Mouse (Mus musculus) layer of hippocampus, postnatal 25 days (tissue): ENCODE results near the gene Msx1. TPM values are rescaled to one million over a fixed set of nuclear protein-coding genes. Genes with fewer than 3 reads are reported as not detected.
"Not testable (repeated sequence)": the region's sequence is repeated elsewhere in the genome, so short reads cannot be mapped to it uniquely, and the experiment has no call there.

Experiments used
- DNase-seq, 2 experiments: peaks; one replicate each; pipeline ENCODE4 v3.0.0; 2022; ENCODE audit warnings: mixed read lengths in 2 of 2, low spot score in 1 of 2; ENCODE audit errors: extremely low spot score in 1 of 2
- total RNA-seq, 2 experiments: library from RNA; stranded (reverse); gene quantifications; 2 replicates each; pipeline ENCODE4 v1.2.3; 2021

Msx1 gene
- 1 to 10 TPM; 5.3 to 5.9 TPM for total RNA-seq

DNA sequence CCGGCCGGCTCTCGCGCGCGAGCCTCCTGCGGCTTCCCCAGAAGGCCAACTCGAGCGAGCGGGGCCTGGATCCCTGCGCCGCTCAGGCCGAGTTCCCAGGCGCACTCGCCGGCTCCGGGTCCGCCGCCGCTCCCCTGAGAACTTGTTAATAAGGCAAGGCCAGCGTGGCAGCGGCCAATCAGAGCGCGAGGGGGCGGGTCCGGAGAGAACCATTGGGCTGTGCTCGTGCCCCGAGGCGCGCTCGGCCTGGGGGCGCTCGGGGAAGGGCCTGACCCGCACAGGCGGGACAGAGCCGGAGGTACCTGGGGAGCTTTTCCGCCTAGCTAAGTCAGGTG is at the start of gene Msx1:
Msx1 (minus strand) TSS at position 123 of the 335 bp plus-strand sequence.
- peak in 1 of 2 experiments; percentile 62 for DNase-seq

DNA sequence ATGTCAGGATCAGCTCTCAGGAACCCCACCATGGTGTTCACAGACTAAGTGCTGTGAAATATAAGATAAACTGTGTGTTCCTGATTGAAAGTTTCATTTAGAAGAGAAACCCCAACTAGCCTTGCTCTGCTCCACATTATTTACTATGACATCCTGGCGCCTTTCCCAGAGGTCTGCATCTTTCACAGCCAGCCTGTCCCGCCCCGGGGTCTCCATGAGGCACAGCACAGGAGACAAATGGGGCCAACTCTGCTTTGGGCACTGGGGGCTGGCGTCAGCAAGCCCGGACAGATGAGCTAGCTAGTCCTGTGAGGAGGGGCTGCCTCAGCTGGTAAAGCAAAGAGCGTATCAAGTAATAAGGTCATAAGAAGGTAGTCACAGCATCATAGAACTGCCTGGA is 41.1 kb upstream of the Msx1 start:
- DNase-seq = no peak

DNA sequence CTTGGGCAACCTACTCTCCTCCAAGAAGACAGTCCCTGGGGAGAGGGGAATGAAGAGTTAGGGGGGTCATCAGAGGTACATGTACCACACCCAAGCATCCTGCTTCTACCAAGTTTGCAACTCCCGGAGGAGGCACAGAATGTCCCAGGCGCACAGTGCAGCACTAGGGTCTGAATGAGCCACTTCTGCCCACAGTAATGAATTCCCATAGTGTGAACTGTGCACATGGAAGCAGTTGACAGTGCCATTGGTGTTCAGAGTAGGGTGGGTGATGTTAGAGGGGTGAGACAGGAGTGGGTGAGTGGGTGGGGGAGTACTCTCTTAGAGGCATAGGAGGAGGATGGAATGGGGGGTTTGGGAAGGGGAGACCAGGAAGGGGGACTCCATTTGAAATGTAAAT is 39.9 kb upstream of the Msx1 start:
- no peak for DNase-seq

DNA sequence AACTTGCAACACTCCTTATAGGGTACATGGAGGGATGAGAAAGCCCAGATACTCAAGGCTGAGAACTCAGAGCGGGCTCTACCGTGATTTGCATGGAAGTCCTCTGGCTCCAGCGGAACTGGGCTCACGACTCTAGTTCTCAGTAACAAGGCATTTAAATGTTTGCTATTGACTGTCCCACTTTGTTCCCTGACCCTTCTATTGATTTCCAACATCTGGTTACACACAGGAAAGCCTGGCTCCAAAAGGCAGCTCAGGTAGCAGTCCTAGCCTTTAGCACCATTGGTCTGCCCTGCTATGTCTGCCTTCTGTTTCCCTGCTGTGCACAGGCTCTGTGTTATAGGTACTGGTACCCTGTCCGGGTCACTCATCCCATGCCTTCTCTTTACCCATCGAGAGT is 36.5 kb upstream of the Msx1 start:
- no peak for DNase-seq

DNA sequence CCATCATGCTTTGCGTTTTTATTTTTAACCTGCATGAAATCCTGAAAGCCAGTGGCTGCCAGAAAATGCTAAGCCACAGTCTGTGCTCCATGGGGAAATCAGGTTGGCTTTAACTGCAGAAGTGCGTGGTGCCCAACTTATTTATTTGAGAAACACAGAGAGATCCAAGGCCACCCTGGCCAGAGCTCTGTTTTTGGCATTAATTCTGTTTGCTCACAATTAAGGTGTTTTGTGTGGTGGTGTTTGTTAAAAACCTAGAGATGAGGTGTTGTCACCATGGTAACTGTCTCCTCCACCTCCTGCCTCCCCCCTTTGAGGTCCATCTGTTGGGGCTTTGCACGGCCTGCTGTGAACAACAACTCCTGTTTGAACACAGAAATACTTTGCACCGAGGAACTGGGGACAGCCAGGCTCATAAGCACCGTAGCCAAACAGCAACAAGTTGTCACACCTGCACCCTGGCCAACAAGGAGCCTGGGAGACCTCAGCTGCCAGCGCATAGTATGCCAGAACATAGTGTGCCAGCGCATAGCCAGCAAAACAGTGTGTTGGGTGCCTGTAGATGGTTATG is 35.9 kb upstream of the Msx1 start:
- DNase-seq = peak; percentile 33 to 43

DNA sequence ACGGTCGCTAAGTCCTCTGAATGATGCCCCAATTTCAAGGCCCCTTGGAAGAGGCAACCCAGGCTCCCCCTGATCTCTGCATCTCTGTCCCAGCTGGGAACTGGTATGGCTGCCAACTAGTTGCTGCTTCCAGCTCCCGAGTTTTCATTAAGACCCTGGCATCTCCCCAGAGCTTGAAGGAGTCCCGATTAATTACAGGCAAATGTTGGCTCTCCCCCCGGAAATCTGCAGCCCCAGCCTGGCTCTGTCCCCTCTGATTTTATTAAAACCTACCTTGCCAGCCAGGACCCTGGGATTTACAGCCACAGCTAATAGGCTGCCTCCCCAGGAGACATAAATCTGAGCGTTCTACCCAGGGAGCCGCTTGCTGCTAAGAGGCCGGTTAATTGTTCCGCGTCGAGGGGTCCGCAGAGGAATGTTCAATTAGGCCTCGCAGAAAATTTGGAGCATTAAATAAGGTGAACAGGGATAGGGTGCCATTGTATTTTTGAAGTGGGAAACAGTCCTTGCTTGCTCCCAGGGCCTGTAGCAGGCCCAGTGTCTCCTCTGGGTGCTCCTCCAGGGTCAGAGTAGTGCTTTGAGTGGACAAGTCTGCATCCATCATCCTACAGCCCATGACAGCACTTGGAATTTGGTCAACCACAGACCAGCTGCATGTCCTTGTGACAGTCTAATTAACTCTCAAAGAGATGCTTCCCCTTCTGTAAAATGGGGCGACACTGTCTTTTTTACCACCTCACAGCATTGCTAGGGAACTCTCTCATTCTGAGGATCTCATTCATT is 33.6 kb upstream of the Msx1 start:
- peak in 1 of 2 experiments; percentile 22 for DNase-seq

DNA sequence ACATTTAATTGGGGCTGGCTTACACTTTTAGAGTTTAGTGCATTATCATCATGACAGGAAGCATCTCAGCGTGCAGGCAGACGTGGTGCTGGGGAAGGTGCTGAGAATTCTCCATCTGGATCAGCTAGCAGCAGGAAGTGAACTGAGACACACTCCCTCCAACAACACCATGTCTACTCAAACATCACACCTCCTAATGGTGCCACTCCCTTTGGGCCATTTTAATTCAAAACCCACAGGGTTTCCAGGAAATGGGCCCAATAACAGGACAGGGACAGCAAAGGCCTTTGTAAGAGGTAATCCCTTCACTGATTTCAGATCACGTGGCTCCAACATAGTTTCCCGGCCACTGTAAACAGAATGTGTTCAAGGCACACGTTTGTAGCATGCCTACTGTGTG is 31.7 kb upstream of the Msx1 start:
- no peak for DNase-seq

DNA sequence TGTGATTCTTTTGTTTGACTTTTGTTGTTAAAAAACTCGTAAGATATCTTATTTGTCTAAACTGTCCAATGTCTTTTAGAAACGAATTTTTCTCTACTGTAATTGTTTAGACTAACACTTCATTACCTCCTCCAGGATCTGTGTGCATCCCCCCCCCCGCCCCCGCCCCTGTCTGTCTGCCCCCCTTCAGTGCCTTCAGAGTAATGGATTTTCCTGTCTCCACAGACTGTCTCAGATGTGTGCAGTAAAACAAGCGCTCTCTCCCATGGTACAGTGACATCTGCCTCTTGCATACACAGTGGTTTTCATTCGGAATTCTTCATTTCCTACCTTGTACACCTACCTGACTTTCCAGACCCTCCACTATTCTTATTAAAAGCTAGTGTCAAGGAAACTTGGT is 29.9 kb upstream of the Msx1 start:
- no peak for DNase-seq

DNA sequence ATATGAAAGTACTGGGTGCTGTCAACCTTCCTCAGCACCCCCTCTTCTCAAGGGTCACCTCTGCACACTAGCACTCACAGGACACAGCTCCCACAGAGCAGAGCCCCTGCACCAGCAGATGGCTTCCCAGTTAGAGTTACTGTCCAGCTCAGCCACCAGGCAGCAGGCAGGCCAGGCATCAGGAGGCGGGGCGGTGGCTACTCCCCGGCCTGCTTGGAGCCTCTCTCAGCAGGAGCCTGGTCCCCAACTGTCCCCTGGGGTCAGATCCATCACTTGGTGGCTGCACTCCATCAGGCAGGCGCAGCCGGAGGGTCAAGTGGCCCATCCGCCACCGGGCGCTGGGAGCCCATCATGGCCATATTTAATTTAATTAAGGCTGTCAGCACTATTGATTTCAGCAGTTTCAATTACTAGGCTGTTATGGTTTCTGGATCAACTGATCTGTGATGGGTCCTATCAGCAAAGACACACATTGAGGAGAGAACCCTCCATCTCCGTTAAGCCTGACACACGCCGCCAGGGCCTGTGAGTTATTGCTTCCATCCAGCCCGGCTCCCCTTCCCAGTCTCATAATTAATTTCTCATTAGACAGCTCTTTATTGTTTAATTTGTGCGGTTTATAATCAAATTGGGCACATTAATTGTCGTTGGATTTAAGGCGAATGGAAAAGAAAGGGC is 27.1 kb upstream of the Msx1 start:
- no peak for DNase-seq

DNA sequence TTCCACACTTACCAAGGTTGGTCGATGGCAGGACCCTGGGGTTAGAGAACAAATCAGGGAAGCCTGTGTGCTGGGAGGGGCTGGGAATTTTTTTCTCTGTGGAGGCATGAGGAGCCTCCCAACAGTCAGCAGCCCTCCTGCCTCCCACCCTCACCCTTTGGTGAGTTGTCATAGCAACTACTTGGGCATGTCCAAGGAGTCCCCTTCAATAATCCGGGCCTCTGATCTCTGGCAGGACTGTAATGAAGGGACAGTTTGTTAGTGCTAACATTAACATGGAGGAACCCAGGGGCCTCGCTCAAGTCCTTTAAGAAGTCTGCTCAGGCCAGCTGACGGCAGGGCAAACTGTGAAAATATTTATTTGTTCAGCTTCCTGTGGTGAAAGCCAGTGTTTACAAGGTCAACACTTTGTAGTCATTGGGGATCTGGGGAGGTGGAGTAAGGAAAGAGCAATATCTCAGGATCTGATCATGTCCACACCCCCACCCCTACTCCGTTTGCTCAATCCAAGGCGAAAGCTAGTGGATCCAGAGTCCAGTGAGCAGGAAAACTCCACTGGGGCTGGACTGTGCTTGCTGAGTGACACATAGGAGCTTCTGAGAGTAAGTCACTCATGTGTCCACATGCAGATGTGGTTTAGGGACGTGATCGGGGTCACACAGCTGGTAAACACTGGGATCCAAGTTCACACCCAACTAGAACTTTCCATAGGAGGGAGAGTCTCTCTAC is 24.8 kb upstream of the Msx1 start:
- DNase-seq = no peak

DNA sequence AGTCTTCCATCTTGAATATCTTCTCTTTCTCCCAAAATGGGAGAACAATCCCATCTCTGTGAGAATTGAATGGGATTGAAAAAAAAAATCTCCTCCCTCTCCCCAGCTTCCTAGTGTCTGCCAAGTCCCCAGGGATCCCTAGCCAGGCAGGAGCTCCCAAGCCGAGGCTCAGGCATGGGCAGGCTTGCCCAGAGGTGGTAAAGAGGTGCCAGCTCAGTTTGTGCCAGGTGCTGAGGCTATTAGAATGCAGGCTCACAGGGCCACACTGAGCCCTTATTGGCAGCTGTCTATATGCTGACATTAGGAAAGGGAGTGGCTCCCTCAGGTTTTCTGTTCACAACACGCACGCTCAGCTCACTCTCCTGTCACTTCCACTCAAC is 11.9 kb upstream of the Msx1 start:
- no peak for DNase-seq

DNA sequence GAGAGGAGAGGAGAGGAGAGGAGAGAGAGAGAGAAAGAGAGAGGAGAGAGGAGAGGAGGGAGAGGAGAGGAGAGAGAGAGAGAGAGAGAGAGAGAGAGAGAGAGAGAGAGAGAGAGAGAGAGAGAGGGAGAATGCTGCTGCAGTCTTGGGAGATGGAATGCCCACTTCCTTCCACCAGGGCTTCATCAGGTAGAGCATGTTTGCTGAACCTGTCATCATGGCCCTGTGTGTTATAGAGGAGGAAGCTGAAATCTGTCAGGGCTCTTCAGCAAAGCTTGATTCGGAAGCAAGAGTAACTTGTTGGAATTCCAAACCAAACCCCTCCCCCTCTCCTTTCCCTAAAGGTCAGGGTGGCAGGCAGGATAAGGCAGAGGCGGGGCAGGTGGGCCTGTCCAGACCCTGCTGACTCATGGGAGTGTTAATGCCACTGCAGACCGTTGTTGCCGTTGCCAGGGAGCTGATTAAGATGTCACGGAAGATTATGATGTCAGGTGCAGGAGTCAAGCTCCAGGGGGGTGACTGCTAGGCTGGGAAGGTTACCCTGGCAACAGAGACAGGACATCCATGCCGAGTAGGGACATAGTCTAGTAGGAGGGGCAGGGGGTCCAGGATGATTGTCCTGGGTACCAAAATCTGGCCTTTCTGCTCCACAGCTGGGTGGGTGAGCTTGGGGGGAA is 11.3 kb upstream of the Msx1 start:
- DNase-seq = no peak

DNA sequence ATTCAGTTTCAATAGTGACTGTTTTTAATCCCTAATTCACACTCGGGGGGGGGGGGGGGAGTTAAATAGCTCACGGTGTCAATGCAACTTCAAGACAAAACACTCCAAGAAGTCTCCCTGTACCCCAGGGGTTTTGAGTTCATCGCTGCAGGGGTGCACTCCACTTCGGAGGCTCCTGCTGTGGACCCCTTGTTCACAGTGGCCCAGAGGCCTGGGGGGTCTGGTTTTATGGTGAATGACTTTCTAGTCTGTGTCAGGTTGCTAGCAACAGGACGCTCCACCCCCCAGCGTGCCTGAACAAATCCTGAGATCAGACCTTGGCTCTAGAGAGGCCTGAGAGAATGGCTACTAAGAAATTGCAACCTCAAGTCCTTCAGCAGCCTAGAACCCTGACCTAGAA is 8.4 kb upstream of the Msx1 start:
- no peak for DNase-seq

DNA sequence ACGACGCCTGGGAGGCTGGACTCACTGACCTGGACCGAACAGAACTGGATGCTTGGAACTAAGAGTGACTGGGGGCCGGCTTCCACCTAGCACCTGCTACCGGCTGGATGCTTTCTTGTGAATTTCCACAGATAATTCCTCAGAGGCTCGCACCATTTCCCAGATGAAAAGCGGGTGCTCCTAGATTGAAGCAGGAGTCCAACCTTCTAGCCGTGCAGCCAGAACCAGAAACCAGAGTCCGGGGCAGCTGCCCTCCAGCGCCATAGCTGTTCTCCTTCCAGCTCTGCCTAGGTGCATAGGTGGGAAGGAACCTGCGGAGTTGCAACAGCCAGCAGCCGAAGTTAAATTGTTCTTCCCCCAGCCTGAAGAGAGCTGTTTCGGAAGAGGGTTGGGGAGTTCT is 7.6 kb upstream of the Msx1 start:
- no peak for DNase-seq

DNA sequence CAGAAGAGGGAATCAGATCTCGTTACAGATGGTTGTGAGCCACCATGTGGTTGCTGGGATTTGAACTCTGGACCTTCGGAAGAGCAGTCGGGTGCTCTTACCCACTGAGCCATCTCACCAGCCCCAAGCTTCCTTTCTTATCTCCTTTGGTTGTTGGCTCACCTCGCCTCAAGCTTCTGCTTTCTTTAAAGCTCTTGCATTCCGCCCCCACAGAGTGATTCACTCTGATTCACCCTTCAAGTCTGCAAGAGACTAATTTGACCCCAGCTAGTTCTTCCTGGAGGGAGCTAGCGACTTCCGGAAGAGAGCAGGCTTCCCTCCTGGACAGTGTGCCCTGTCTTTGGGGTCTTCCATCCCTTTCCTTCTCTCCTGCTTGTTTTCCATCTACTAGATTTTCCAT is 6.1 kb upstream of the Msx1 start:
- not testable (repeated sequence) for DNase-seq

DNA sequence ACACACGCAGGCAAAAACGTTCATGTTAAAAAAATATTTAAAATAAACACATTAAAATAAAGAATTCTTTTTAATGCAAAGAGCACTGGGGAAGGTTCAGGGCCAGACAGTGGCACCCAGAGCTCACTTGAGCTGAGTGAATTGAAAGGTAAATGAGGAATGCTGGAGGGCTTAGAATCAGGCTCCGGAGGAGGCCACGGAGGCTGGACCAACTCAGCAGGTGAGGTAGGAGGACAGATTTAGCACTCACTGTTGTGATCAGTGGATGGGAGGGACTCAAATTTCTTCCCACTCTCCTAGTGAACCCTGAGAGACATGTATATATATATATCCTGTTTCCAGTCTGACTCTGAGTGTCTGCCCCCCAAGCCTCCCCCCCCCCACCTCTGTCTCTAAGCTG is 5.5 kb upstream of the Msx1 start:
- DNase-seq = no peak

DNA sequence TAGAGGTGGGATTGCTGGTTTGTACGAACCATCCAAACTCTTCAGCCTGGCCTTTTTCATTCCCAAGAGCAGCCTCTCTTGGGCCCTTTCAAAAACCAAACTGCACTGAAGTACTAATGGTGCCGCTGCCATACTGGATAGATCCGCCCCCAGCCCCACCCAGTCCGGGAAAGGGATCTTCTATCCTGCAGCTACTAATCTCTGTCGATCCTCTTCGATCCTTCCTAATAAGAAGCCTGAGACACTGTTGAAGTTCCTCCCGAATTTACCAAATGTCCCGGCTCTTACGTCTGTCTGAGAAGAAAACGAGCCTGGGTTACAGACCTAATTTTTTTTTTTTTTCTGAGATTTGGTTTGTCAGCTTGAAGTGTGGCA is 4.9 kb upstream of the Msx1 start:
- no peak for DNase-seq

DNA sequence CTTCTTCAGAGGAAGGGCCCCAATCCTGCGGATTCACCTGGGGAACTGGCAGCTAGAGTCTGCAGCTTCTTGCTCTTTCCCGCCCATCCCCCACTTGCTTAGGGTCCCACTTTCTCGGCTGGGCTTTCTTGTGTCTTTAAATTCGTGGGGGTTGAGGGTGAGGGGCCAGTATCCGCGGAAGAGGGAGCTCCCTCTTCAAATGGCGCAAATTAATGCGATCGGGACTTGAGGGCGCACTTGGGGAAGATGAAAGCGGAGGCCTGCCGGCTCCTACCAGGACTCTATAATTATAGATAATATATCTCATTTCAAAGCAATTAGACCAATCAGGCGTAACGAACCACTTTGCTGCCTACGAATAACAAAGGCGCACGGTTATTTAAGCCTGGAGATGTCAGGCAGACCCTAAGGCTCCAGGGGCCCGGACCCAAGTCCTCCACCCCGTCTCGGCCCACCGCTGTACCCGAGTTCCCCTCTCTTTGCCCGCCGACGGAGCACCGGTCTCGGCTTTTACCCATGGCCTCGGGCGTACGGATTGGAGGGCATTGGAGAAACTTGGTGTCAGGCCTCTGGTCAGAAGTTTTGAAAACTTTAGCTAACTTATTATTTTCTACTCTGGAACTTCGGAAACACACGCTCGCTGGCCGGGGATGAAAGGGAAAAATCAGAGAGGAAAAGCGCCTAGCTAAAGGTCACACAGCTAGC is 4.4 kb upstream of the Msx1 start:
- no peak for DNase-seq

DNA sequence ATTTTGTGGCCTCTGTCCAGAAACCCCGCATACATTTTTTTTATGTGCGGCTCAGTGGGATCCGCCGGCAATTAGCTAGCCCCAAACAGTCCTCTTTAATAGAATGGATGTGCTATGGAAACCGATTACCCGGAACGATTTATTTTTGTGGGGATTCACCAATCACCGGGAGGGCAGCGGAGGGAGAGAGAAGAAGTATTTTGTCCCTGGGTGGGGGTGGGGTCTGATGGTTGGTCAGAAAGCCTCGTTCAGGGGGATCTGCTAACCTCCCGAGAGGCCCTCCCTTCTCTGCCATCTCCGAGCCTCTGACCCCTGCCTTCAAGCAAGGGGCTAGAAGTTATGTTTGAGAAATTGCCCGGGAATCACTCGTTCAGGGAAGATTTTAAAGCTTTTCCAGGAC is 3.6 kb upstream of the Msx1 start:
- no peak for DNase-seq

DNA sequence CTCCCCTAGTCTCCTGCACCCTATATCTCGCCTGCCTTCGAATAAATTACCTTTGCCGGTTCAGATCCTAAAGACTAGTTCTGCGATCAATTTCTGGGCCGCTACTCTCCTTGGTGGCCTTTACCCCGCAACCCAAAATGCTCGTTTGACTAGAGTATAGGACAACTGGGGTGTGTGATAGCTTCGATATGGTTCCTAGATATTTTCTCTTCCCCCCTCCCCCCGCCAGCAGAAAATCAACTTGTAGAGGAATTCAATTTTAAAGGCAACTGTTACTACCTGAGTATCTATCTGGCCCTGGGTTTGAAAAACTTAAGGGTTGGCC is 3.2 kb upstream of the Msx1 start:
- no peak for DNase-seq
